In the genomic region with DNA sequence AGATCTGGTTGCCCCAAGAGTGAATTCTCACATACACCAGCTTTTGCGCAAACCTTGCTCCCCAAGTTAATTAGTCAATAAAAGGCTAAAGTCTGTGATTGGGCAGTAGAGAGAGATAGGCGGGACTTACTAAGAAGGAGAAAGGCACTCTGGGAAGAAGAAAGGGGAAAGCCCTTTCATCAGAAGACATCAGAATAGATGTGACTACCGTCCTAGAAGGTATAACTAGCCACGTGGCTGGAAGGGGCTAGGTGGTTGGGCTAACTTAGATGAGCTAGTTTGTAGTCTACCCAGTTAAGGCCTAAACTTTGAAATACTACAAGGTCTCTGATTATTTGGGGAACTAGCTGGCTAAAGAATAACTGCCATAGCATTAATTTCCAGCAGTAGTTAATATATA, we compare ENCODE assay signal across 32 mouse cellular contexts. TPM values are rescaled to one million over a fixed set of nuclear protein-coding genes. Genes with fewer than 3 reads are reported as not detected.
"Had no signal": no experiment of that assay in that cellular context is flagged by ENCODE, and none has a peak within 500 bp of the region (broad histone marks: within the 10 kb centered on the region; RNA-seq: fewer than 3 reads in every experiment).

No protein-coding gene starts in this region.

- H3K4me3 ChIP-seq: limb, embryonic 10.5 days; limb, embryonic 12.5 days; limb, embryonic 13.5 days; limb, embryonic 15.5 days; liver, embryonic 12.5 days; liver, embryonic 13.5 days; liver, embryonic 15.5 days; lung, embryonic 15.5 days; megakaryocyte, embryonic 14.5 days; midbrain, embryonic 10.5 days; midbrain, embryonic 12.5 days; midbrain, embryonic 13.5 days; midbrain, embryonic 15.5 days; myocyte; neural tube, embryonic 12.5 days had no signal

- DNase-seq: left cerebral cortex, postnatal 4 days; liver; liver, embryonic 13.5 days; liver, postnatal 0 days; lung, adult 2 months; lung, embryonic 14.5 days; lung, postnatal 10 days; lung, postnatal 14 days; lung, postnatal 36 days; lung, postnatal 4 days; midbrain, embryonic 14.5 days had no signal

- H3K36me3 ChIP-seq: limb, embryonic 10.5 days; limb, embryonic 12.5 days; limb, embryonic 13.5 days; limb, embryonic 15.5 days; liver, embryonic 12.5 days; liver, embryonic 13.5 days; liver, embryonic 15.5 days; lung, embryonic 15.5 days; midbrain, embryonic 10.5 days; midbrain, embryonic 12.5 days; midbrain, embryonic 13.5 days; midbrain, embryonic 15.5 days; neural tube, embryonic 12.5 days had no signal

- H3K4me1 ChIP-seq: limb, embryonic 10.5 days; limb, embryonic 12.5 days; limb, embryonic 13.5 days; limb, embryonic 15.5 days; liver, embryonic 15.5 days; lung, embryonic 15.5 days; midbrain, embryonic 10.5 days; midbrain, embryonic 12.5 days; midbrain, embryonic 13.5 days; midbrain, embryonic 15.5 days; neural tube, embryonic 12.5 days had no signal

- H3K27me3 ChIP-seq: limb, embryonic 13.5 days; limb, embryonic 15.5 days; liver, embryonic 13.5 days; liver, embryonic 15.5 days; lung, embryonic 15.5 days; midbrain, embryonic 12.5 days; midbrain, embryonic 13.5 days; midbrain, embryonic 15.5 days; neural tube, embryonic 12.5 days had no signal

- H3K9ac ChIP-seq: limb, embryonic 12.5 days; limb, embryonic 13.5 days; limb, embryonic 15.5 days; liver, embryonic 12.5 days; liver, embryonic 13.5 days; liver, embryonic 14.5 days; liver, embryonic 15.5 days; liver, postnatal 0 days; lung, embryonic 14.5 days; lung, embryonic 15.5 days; midbrain, embryonic 12.5 days; midbrain, embryonic 13.5 days; midbrain, embryonic 15.5 days; neural tube, embryonic 12.5 days had no signal

- H3K4me2 ChIP-seq: limb, embryonic 12.5 days; limb, embryonic 13.5 days; limb, embryonic 15.5 days; liver, embryonic 11.5 days; liver, embryonic 12.5 days; liver, embryonic 13.5 days; liver, embryonic 15.5 days; lung, embryonic 14.5 days; lung, embryonic 15.5 days; midbrain, embryonic 11.5 days; midbrain, embryonic 12.5 days; midbrain, embryonic 13.5 days; midbrain, embryonic 15.5 days; neural tube, embryonic 12.5 days had no signal

- H3K27ac ChIP-seq: limb, embryonic 10.5 days; limb, embryonic 12.5 days; limb, embryonic 13.5 days; limb, embryonic 15.5 days; liver, embryonic 12.5 days; liver, embryonic 13.5 days; liver, embryonic 14.5 days; liver, embryonic 15.5 days; lung, embryonic 15.5 days; macrophage; midbrain, embryonic 10.5 days; midbrain, embryonic 12.5 days; midbrain, embryonic 13.5 days; midbrain, embryonic 15.5 days; neural tube, embryonic 12.5 days had no signal

- H3K9me3 ChIP-seq: limb, embryonic 10.5 days; limb, embryonic 12.5 days; limb, embryonic 15.5 days; liver, embryonic 12.5 days; liver, embryonic 13.5 days; liver, embryonic 15.5 days; lung, embryonic 15.5 days; megakaryocyte, embryonic 14.5 days; midbrain, embryonic 10.5 days; midbrain, embryonic 12.5 days; midbrain, embryonic 13.5 days; midbrain, embryonic 15.5 days; neural tube, embryonic 12.5 days had no signal

- ATAC-seq: liver, embryonic 12.5 days; liver, postnatal 0 days; lung, postnatal 0 days; midbrain, embryonic 13.5 days; midbrain, embryonic 15.5 days; midbrain, embryonic 16.5 days had no signal

RNA-seq across cellular contexts. Expression of gene Efr3b, which starts 21.0 kb away (rescaled TPM):
- total RNA-seq: monocyte, adult 5-6 weeks had no signal
